8 mouse cellular contexts compared by ENCODE assay signal in the genomic region with DNA sequence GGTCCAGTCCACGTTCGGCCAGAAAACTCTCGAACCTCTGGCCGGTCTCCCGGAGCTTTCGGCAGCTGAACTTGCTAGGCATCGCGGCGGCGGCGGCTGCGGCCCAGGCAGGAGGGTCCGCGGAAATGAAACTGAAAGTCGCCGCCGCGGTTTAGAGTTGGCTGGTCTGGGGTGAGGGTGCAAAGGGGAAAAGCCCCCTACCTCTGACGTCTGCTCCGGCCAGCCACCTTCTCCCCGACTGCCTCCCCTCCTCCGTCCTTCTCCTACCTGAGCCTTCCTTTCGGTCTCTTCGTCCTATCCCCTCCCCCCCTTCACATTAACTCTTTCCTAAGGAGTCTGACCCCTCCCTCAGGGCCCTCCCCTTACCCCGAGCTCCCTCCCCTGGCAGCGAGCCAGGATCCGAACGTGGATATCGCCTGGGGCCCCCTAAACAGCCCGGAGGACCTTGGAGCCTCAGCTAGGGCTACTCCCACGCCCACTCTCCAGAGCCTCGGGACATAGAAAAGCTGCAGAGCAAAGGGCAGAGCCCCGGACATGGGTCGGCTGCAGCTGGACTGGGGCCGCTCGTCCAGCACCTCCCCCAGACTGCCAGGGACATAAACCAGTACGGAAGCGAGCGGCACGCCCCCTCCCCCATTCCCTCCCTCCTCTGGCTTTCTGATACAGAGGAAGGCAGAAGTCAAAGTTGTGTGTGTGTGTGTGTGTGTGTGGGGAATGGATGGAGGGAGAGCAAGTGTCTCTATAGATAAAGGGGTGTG. TPM values are rescaled to one million over a fixed set of nuclear protein-coding genes. Genes with fewer than 3 reads are reported as not detected.
DNase-seq lines count a peak whose midpoint lies in the region; ATAC-seq and TF ChIP-seq lines count a peak whose summit lies in the region.

Gene Mov10 (minus strand): TSS at position 573 of the 758 bp plus-strand sequence.

- no peak for TF ChIP-seq CTCF in ES-Bruce4 (IDR thresholded peaks at IDR 0.05; ENCODE audit: low read depth, low read length)
- TF ChIP-seq CTCF in lung, adult 2 months (IDR thresholded peaks at IDR 0.05; ENCODE audit: insufficient read depth, low read length): no peak

- peak; percentile 53 for DNase-seq in c-Kit-positive CD71-negative TER-119-negative erythroid progenitor cells, embryonic 14.5 days (ENCODE audit: low read depth)
- peak; percentile 67 for DNase-seq in forebrain, embryonic 10.5 days (ENCODE audit: extremely low spot score, low spot score)
- DNase-seq in kidney, postnatal 14 days: peak; percentile 93
- DNase-seq in lung, adult 2 months: peak; percentile 74
- peak; percentile 37 to 63 for DNase-seq in thymus, adult 18-20 months

- H3K9me3 ChIP-seq in ES-Bruce4 (replicated peaks; ENCODE audit: control insufficient read depth, insufficient read depth, low read length, poor library complexity, severe bottlenecking): no peaks in the 10 kb centered on the region
- no peaks in the 10 kb centered on the region for H3K9me3 ChIP-seq in forebrain, embryonic 10.5 days
- no peaks in the 10 kb centered on the region for H3K9me3 ChIP-seq in heart, embryonic 16.5 days (replicated peaks; ENCODE audit: control insufficient read depth, low read length)
- H3K9me3 ChIP-seq in neural tube, embryonic 15.5 days (replicated peaks): no peaks in the 10 kb centered on the region

- H3K27ac ChIP-seq in ES-Bruce4 (ENCODE audit: insufficient read depth, low read length): peak within 1 kb of the TSS; percentile 64
- peak within 1 kb of the TSS; percentile 93 for H3K27ac ChIP-seq in forebrain, embryonic 10.5 days
- H3K27ac ChIP-seq in heart, embryonic 16.5 days (ENCODE audit: low read length): peak within 1 kb of the TSS; percentile 98
- H3K27ac ChIP-seq in neural tube, embryonic 15.5 days (replicated peaks): peak within 1 kb of the TSS; percentile 79

- H3K4me3 ChIP-seq in ES-Bruce4 (ENCODE audit: low read depth, low read length): peak within 1 kb of the TSS; percentile 72
- peak within 1 kb of the TSS; percentile 92 for H3K4me3 ChIP-seq in forebrain, embryonic 10.5 days
- H3K4me3 ChIP-seq in heart, embryonic 16.5 days (ENCODE audit: low read length): peak within 1 kb of the TSS; percentile 95
- H3K4me3 ChIP-seq in lung, adult 2 months (replicated peaks; ENCODE audit: extremely low read depth, low read depth, low read length): peak within 1 kb of the TSS; percentile 97
- H3K4me3 ChIP-seq in neural tube, embryonic 15.5 days (replicated peaks): peak within 1 kb of the TSS; percentile 74

- under 1% methylated on average over 40 of the region's 40 CpGs for WGBS in forebrain, embryonic 10.5 days
- under 1% methylated on average over 40 of the region's 40 CpGs for WGBS in heart, embryonic 16.5 days
- WGBS in lung, adult 2 months: under 1% methylated on average over 40 of the region's 40 CpGs
- WGBS in neural tube, embryonic 15.5 days: 0% methylated on average over 40 of the region's 40 CpGs

- H3K36me3 ChIP-seq in ES-Bruce4 (ENCODE audit: control insufficient read depth, insufficient read depth, low read length, poor library complexity, severe bottlenecking): no peaks in the 10 kb centered on the region; the same call in 1 of the 2 replicates
- peaks cover 19% of the 10 kb centered on the region for H3K36me3 ChIP-seq in forebrain, embryonic 10.5 days (replicated peaks)
- H3K36me3 ChIP-seq in heart, embryonic 16.5 days (ENCODE audit: control insufficient read depth, insufficient read depth): peaks cover 2% of the 10 kb centered on the region; the same call in 1 of the 2 replicates
- no peaks in the 10 kb centered on the region; the same call in 1 of the 2 replicates for H3K36me3 ChIP-seq in neural tube, embryonic 15.5 days

- 0 out of 2 replicates have a peak, but pooled peaks have one; percentile 17 for TF ChIP-seq EP300 in ES-Bruce4 (IDR thresholded peaks at IDR 0.05; ENCODE audit: insufficient read depth, low read depth, low read length)

- peak; percentile 84 for ATAC-seq in heart, embryonic 16.5 days (replicated peaks; ENCODE audit: extremely low read depth, insufficient read depth, low FRiP score)
- peak; percentile 70 for ATAC-seq in neural tube, embryonic 15.5 days (ENCODE audit: low FRiP score)

- H3K4me2 ChIP-seq in heart, embryonic 16.5 days (ENCODE audit: low read depth, low read length): peak within 1 kb of the TSS; percentile 85
- peak within 1 kb of the TSS; percentile 94 for H3K4me2 ChIP-seq in neural tube, embryonic 15.5 days

- TF ChIP-seq POLR2A in ES-Bruce4 (IDR thresholded peaks at IDR 0.05; ENCODE audit: insufficient read depth, low read length): peak; percentile 61
- TF ChIP-seq POLR2A in lung, adult 2 months (IDR thresholded peaks at IDR 0.05; ENCODE audit: borderline replicate concordance, extremely low read depth, low read depth, low read length): no peak

- H3K9ac ChIP-seq in ES-Bruce4 (ENCODE audit: low read depth, poor library complexity, severe bottlenecking): peak within 1 kb of the TSS; percentile 91
- peak within 1 kb of the TSS; percentile 98 for H3K9ac ChIP-seq in heart, embryonic 16.5 days (ENCODE audit: low read length)
- peak within 1 kb of the TSS; percentile 66 for H3K9ac ChIP-seq in neural tube, embryonic 15.5 days (replicated peaks)

- no peaks in the 10 kb centered on the region for H3K27me3 ChIP-seq in ES-Bruce4 (ENCODE audit: control insufficient read depth, insufficient read depth, low read length, poor library complexity, severe bottlenecking)
- no peaks in the 10 kb centered on the region for H3K27me3 ChIP-seq in forebrain, embryonic 10.5 days (ENCODE audit: poor library complexity, severe bottlenecking)
- no peaks in the 10 kb centered on the region for H3K27me3 ChIP-seq in heart, embryonic 16.5 days (ENCODE audit: control insufficient read depth, insufficient read depth, low read length)
- no peaks in the 10 kb centered on the region for H3K27me3 ChIP-seq in neural tube, embryonic 15.5 days (replicated peaks)

- H3K4me1 ChIP-seq in ES-Bruce4 (ENCODE audit: control insufficient read depth, insufficient read depth, low read length): peaks cover 5% of the 10 kb centered on the region
- peaks cover 24% of the 10 kb centered on the region for H3K4me1 ChIP-seq in forebrain, embryonic 10.5 days
- peaks cover 42% of the 10 kb centered on the region for H3K4me1 ChIP-seq in heart, embryonic 16.5 days (ENCODE audit: control insufficient read depth, insufficient read depth, low read length)
- peaks cover 9% of the 10 kb centered on the region for H3K4me1 ChIP-seq in lung, adult 2 months (ENCODE audit: control insufficient read depth, insufficient read depth, low read length)
- peaks cover 19% of the 10 kb centered on the region for H3K4me1 ChIP-seq in neural tube, embryonic 15.5 days

RNA-seq across cellular contexts. Expression of gene Mov10, which starts in this region (rescaled TPM):
- polyA plus RNA-seq in ES-Bruce4 (2011; ENCODE audit: insufficient read depth, insufficient read length, low read depth, missing spikeins): 79.9 and 90.4 TPM in 2 replicates
- polyA plus RNA-seq in forebrain, embryonic 10.5 days (2016; fragmentation: Nextera tagmentation; extraction: Ambion mirVana): 16.8 and 19.5 TPM in 2 replicates
- 25.4 and 29.7 TPM in 2 replicates for polyA plus RNA-seq in heart, embryonic 16.5 days (2015; fragmentation: Nextera tagmentation; extraction: Ambion mirVana)
- 12.7 and 13.5 TPM in 2 replicates for polyA plus RNA-seq in lung, adult 2 months (2012; rRNA removed)
- 11.9 and 24.5 TPM in 2 replicates for polyA plus RNA-seq in neural tube, embryonic 15.5 days (2015; fragmentation: Nextera tagmentation; extraction: Ambion mirVana)

Comparison
In these comparisons a context has a peak if more than half of its experiments do, and no peak if none do; other contexts are left out.
1. Peak in every context shown above with its lines: DNase-seq, ATAC-seq, H3K4me3 ChIP-seq and H3K27ac ChIP-seq.